Mouse (Mus musculus) liver, embryonic 15.5 days (tissue): Measurements from ENCODE around the gene Rcan2. TPM values are rescaled to one million over a fixed set of nuclear protein-coding genes. Genes with fewer than 3 reads are reported as not detected.
A peak's percentile ranks its signal among the peaks of the same experiment; 100 is the strongest.

ENCODE experiments used
- ATAC-seq: fragments of 200-750 bp; cut with Nextera tagmentation; 2 replicates; pipeline ENCODE4 v1.8.0; 2017; ENCODE audit warnings: moderate number of reproducible peaks, mild to moderate bottlenecking, moderate library complexity; ENCODE audit not compliant: insufficient read depth
- H3K27ac ChIP-seq: fragments of 300-500 bp; sonication (generic); replicated peaks from 2 replicates; pipeline ENCODE4 v1.5.1; 2015; ENCODE audit warnings: mild to moderate bottlenecking, inconsistent platforms
- H3K27me3 ChIP-seq: fragments of 300-500 bp; sonication (generic); 2 replicates; pipeline ENCODE4 v1.6.1; 2015; ENCODE audit warnings: mild to moderate bottlenecking, inconsistent platforms
- H3K36me3 ChIP-seq: fragments of 300-500 bp; sonication (generic); replicated peaks from 2 replicates; pipeline ENCODE4 v1.6.1; 2015; ENCODE audit warnings: moderate library complexity, mild to moderate bottlenecking, inconsistent platforms
- H3K4me1 ChIP-seq: fragments of 300-500 bp; sonication (generic); replicated peaks from 2 replicates; pipeline ENCODE4 v1.6.1; 2015; ENCODE audit warnings: inconsistent platforms
- H3K4me2 ChIP-seq: fragments of 300-500 bp; sonication (generic); 2 replicates; pipeline ENCODE4 v1.6.1; 2015; ENCODE audit warnings: moderate library complexity, mild to moderate bottlenecking, inconsistent platforms
- H3K4me3 ChIP-seq: fragments of 300-500 bp; sonication (generic); replicated peaks from 2 replicates; pipeline ENCODE4 v1.5.1; 2015; ENCODE audit warnings: mild to moderate bottlenecking, inconsistent platforms
- H3K9ac ChIP-seq: fragments of 300-500 bp; sonication (generic); 2 replicates; pipeline ENCODE4 v1.6.1; 2015; ENCODE audit warnings: moderate library complexity, mild to moderate bottlenecking, inconsistent platforms
- H3K9me3 ChIP-seq: fragments of 300-500 bp; sonication (generic); replicated peaks from 2 replicates; pipeline ENCODE4 v1.6.1; 2016; ENCODE audit warnings: inconsistent platforms
- WGBS: fragments of 180-500 bp; shearing (Covaris S2); methylation state at CpG from one replicate; pipeline ENCODE4 v1.1.7; 2015; ENCODE audit warnings: mixed read lengths; ENCODE audit not compliant: insufficient replicate concordance; 5-methylcytosine and 5-hydroxymethylcytosine counted together
- polyA plus RNA-seq: library from polyadenylated mRNA; unstranded; fragments of >200 nt; fragmentation: Nextera tagmentation; extraction: Ambion mirVana; gene quantifications from 2 replicates; pipeline ENCODE4 v1.2.1, GENCODE M21; 2015

Gene Rcan2
- polyA plus RNA-seq, 1 experiment from 2014 or later = 0.83 TPM

GRCm38 (mm10) chr17:43883016-43883415 is 81.9 kb downstream of the Rcan2 start:
- WGBS = 27% methylated on average over 1 of the region's 1 CpGs
- Histone ChIP-seq H3K27me3 (no peaks in the 10 kb centered on the region), H3K27ac (no peak overlapping the region), H3K9me3 (no peaks in the 10 kb centered on the region), H3K4me2 (no peak overlapping the region), H3K4me3 (no peak overlapping the region), H3K4me1 (no peaks in the 10 kb centered on the region), H3K36me3 (no peaks in the 10 kb centered on the region), H3K9ac (no peak overlapping the region)
- ATAC-seq = no peak

GRCm38 (mm10) chr17:43886262-43886661 is 85.1 kb downstream of the Rcan2 start:
- H3K4me1 ChIP-seq = no peaks in the 10 kb centered on the region
- WGBS = 58% methylated on average over 7 of the region's 7 CpGs
- no peak overlapping the region for H3K4me2 ChIP-seq
- no peak for ATAC-seq
- no peaks in the 10 kb centered on the region for H3K27me3 ChIP-seq
- H3K4me3 ChIP-seq = no peak overlapping the region
- no peak overlapping the region for H3K27ac ChIP-seq
- H3K9ac ChIP-seq = no peak overlapping the region
- no peaks in the 10 kb centered on the region for H3K9me3 ChIP-seq
- H3K36me3 ChIP-seq = no peaks in the 10 kb centered on the region

GRCm38 (mm10) chr17:43887931-43888330 is 86.8 kb downstream of the Rcan2 start:
- H3K27me3 ChIP-seq = no peaks in the 10 kb centered on the region
- ATAC-seq = no peak
- no peak overlapping the region for H3K9ac ChIP-seq
- no peaks in the 10 kb centered on the region for H3K36me3 ChIP-seq
- no peaks in the 10 kb centered on the region for H3K4me1 ChIP-seq
- H3K27ac ChIP-seq = no peak overlapping the region
- 61% methylated on average over 7 of the region's 7 CpGs for WGBS
- H3K9me3 ChIP-seq = no peaks in the 10 kb centered on the region
- no peak overlapping the region for H3K4me2 ChIP-seq
- H3K4me3 ChIP-seq = no peak overlapping the region

GRCm38 (mm10) chr17:43897346-43897745 is 96.2 kb downstream of the Rcan2 start:
- H3K36me3 ChIP-seq = no peaks in the 10 kb centered on the region
- H3K4me2 ChIP-seq = no peak overlapping the region
- WGBS = 36% methylated on average over 4 of the region's 4 CpGs
- H3K9ac ChIP-seq = no peak overlapping the region
- no peaks in the 10 kb centered on the region for H3K9me3 ChIP-seq
- no peak overlapping the region for H3K27ac ChIP-seq
- no peaks in the 10 kb centered on the region for H3K27me3 ChIP-seq
- H3K4me3 ChIP-seq = no peak overlapping the region
- peaks cover 22% of the 10 kb centered on the region; the same call in 1 of the 2 replicates for H3K4me1 ChIP-seq
- ATAC-seq = no peak

DNA sequence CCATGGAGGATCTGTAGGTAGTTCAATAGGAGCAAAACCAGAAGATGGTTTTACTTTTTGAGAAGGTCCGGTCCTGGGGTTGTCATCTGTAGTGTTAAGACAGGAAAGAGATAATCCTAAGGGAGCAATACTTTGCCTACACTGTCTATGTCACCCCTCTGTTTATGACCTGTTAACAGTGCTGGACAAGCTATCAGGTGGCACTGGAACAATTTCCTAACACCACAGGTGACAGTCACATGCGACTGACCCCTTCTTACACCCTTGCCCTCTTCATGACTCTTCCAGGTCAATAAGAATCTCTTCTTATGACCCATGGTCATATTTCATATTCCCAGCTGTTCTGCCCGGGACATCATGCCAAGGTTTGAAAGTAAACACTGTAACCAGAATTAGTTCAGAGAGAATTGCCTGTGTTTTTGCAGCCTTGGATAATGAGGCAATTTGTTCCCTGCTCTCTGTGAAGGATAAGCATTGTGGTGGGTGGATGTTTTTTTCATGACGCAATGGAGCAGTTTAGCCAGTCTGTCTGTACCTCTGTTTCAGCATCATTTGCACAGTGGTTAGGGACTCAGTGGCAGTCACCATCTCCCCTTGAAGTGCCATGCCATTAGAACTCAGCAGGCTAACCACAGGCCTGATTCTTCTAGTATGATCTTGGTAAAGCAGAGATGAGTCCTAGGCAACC is 98.4 kb downstream of the Rcan2 start:
- no peak for ATAC-seq
- H3K4me1 ChIP-seq = peaks cover 22% of the 10 kb centered on the region; the same call in 1 of the 2 replicates

DNA sequence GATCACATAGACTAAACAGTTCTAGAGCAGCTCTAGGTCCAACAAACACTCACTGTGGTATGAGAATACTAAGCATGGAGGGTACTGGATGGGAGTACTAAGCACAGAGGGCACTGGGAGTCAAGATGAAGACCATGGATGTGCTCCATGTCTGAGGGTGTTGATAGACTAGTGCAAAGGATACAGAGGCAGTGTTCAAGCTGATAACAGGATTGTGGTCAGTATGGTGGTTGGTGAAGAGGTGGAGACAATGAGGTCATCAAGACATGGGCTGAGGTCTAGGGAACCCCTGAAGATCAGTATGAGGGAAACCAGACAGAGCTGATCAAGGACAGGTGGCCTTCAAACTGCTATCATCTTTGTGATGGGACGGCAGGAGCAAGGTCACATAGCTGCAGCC is 99.0 kb downstream of the Rcan2 start:
- H3K9me3 ChIP-seq = no peaks in the 10 kb centered on the region
- H3K4me2 ChIP-seq = no peak overlapping the region
- H3K9ac ChIP-seq = no peak overlapping the region
- no peak overlapping the region for H3K27ac ChIP-seq
- no peaks in the 10 kb centered on the region for H3K36me3 ChIP-seq
- no peak overlapping the region for H3K4me3 ChIP-seq
- H3K4me1 ChIP-seq = peaks cover 22% of the 10 kb centered on the region; the same call in 1 of the 2 replicates
- no peaks in the 10 kb centered on the region for H3K27me3 ChIP-seq
- ATAC-seq = peak; percentile 49; the same call in 1 of the 2 replicates
- 8% methylated on average over 1 of the region's 1 CpGs for WGBS

More for the DNA sequence above, 98.4 kb downstream of the Rcan2 start:
- H3K36me3 ChIP-seq = no peaks in the 10 kb centered on the region
- no peaks in the 10 kb centered on the region for H3K9me3 ChIP-seq
- H3K27me3 ChIP-seq = no peaks in the 10 kb centered on the region
- no peak overlapping the region for H3K27ac ChIP-seq
- no peak overlapping the region for H3K4me3 ChIP-seq
- H3K4me2 ChIP-seq = no peak overlapping the region
- WGBS = 68% methylated on average over 4 of the region's 4 CpGs
- no peak overlapping the region for H3K9ac ChIP-seq

- 73% methylated on average over 3 of the region's 3 CpGs for WGBS
- no peaks in the 10 kb centered on the region for H3K36me3 ChIP-seq
- no peak overlapping the region for H3K4me3 ChIP-seq
- no peaks in the 10 kb centered on the region for H3K27me3 ChIP-seq
- no peak overlapping the region for H3K27ac ChIP-seq
- no peaks in the 10 kb centered on the region for H3K9me3 ChIP-seq
- no peak overlapping the region for H3K9ac ChIP-seq
- peaks cover 22% of the 10 kb centered on the region; the same call in 1 of the 2 replicates for H3K4me1 ChIP-seq
- ATAC-seq = no peak
- no peak overlapping the region for H3K4me2 ChIP-seq
Observed at GRCm38 (mm10) chr17:43901474-43901873, 100.3 kb downstream of the Rcan2 start.

DNA sequence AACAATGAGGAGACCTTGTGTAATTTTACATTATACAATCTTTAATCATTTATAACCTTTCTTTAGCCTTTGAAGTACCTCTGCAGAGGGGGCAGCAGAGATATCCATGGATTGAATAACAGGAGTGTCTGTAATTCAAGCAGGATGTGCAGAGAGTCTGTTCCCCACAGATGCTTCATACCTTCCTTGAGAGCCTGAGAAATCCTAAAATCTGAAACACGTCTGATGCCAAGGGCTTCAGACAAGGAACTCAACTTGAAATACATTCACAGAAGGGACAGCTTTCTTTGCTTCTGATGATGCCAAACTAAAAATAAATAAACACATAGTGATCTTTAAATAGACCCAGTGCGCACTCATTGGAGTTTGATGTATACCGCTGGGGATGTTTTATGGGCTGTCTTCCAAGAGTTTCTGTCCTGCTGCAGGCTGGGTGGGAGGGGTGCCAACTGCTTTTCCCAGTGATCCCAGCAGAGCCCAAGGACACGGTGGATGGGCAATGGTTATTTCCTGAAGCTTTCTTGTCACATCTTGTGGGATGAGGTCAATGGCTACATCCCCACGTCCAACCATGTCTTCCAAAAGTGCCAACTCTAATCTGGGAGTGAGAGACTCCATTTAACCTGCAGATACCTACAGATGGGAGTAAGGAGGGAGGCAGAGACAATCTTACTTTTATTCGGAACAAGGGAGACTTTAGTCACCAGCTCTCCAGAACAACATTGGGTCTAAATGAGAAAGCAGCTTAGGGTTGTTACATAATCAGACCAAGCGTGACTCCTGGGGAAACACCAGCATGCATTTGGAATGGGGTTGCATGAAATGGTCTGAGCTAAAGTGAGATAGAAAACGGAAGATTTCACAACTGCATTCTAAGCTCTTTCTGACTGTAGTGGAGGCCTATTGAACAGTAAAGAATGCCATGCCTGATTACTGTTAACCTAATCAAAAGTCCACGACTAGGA is 102.9 kb downstream of the Rcan2 start:
- ATAC-seq = no peak
- no peaks in the 10 kb centered on the region for H3K27me3 ChIP-seq
- H3K9ac ChIP-seq = no peak overlapping the region
- WGBS = 66% methylated on average over 9 of the region's 9 CpGs
- no peaks in the 10 kb centered on the region for H3K36me3 ChIP-seq
- H3K9me3 ChIP-seq = no peaks in the 10 kb centered on the region
- H3K4me2 ChIP-seq = no peak overlapping the region
- 0 out of 2 replicates have a peak, but pooled peaks cover 7% of the 10 kb centered on the region for H3K4me1 ChIP-seq
- H3K27ac ChIP-seq = no peak overlapping the region
- H3K4me3 ChIP-seq = no peak overlapping the region

DNA sequence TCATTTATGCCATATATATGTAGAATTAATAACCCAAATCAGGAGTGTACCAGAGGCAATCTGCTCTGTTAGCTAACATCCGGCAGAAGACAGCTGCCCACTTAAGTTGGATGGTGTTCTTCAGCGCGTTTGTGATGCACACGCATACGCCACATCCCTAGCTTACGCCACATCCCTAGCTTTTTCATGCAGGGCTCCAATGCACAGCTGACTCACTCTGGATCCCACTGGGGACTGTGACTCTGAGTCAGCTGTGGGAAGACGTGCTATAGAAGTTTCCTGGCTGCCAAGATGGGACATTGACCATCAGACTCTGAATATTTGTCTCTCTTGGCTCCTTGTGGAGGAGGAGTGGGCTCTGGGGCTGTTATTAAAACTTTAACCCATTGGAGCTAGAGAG is 103.7 kb downstream of the Rcan2 start:
- H3K9ac ChIP-seq = no peak overlapping the region
- H3K4me3 ChIP-seq = no peak overlapping the region
- no peak overlapping the region for H3K4me2 ChIP-seq
- 0 out of 2 replicates have a peak, but pooled peaks cover 5% of the 10 kb centered on the region for H3K4me1 ChIP-seq
- 76% methylated on average over 7 of the region's 7 CpGs for WGBS
- H3K27ac ChIP-seq = no peak overlapping the region
- no peak for ATAC-seq
- no peaks in the 10 kb centered on the region for H3K27me3 ChIP-seq
- H3K36me3 ChIP-seq = no peaks in the 10 kb centered on the region
- no peaks in the 10 kb centered on the region for H3K9me3 ChIP-seq

GRCm38 (mm10) chr17:43906728-43907127 is 105.6 kb downstream of the Rcan2 start:
- H3K4me3 ChIP-seq = no peak overlapping the region
- ATAC-seq = no peak

GRCm38 (mm10) chr17:43916128-43916527 is 115.0 kb downstream of the Rcan2 start:
- H3K27me3 ChIP-seq = no peaks in the 10 kb centered on the region
- no peak overlapping the region for H3K4me3 ChIP-seq
- no peak overlapping the region for H3K27ac ChIP-seq
- no peak overlapping the region for H3K9ac ChIP-seq
- no peak for ATAC-seq
- WGBS = 67% methylated on average over 8 of the region's 8 CpGs
- no peak overlapping the region for H3K4me2 ChIP-seq
- H3K36me3 ChIP-seq = no peaks in the 10 kb centered on the region
- no peaks in the 10 kb centered on the region for H3K9me3 ChIP-seq
- 0 out of 2 replicates have a peak, but pooled peaks cover 3% of the 10 kb centered on the region for H3K4me1 ChIP-seq

More at GRCm38 (mm10) chr17:43906728-43907127, 105.6 kb downstream of the Rcan2 start:
- H3K27ac ChIP-seq = no peak overlapping the region
- no peaks in the 10 kb centered on the region for H3K27me3 ChIP-seq
- H3K4me1 ChIP-seq = no peaks in the 10 kb centered on the region
- H3K9me3 ChIP-seq = no peaks in the 10 kb centered on the region
- no peaks in the 10 kb centered on the region for H3K36me3 ChIP-seq
- no peak overlapping the region for H3K9ac ChIP-seq
- no peak overlapping the region for H3K4me2 ChIP-seq
